In the genomic region with DNA sequence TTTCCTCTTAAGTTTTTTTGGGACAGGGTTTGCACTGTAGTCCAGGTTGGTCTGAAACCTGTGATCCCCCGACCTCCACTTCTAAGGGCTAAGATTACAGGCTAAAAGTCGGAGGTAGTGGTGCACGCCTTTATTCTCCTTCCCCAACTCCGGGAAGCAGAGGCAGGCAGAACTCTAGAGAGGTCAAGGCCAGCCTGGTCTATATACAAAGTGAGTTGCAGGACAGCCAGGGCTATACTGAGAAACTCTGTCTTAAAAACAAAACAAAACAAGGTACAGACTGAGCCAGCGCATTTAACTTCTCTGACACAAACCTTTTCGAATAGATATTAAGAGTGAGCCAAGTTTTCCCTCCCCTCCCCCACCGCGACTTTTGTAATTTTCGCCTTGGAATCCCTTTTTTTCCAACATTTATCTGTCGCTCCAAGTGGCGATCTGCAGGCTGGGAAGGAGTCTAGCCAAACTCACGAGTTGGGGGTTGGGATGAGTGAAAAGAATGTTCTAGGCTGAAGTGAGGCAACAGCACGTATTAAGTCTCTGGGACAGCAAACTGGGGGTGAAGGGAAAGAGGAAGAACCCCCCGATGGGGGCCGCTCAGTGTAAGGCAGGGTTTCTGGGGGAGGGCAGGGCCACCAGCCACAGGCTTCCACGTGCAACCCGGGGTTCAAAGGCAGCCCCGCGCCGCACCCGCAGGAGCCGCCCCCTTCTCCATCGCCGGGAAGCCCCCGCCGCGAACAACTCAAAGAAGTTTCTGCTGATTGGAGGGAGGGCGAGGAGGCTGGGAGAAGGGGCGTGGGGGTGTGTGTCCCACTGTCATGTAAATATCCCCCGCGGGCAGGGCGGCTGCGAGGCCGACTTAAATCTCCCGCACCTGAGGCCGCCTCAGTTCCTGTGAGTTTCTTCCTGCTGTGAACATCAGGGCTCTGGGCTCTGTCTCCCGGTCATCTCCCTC, we compare ENCODE assay signal across 8 mouse cellular contexts. TPM values are rescaled to one million over a fixed set of nuclear protein-coding genes. Genes with fewer than 3 reads are reported as not detected.
DNase-seq lines count a peak whose midpoint lies in the region; ATAC-seq and TF ChIP-seq lines count a peak whose summit lies in the region.

No protein-coding gene starts in this region.

- no peak for TF ChIP-seq CTCF in embryonic fibroblast, embryonic 13.5 days (IDR thresholded peaks at IDR 0.05; ENCODE audit: borderline replicate concordance, insufficient read depth, low read length)

- peak; percentile 56; the same call in 1 of the 2 replicates for TF ChIP-seq POLR2A in embryonic fibroblast, embryonic 13.5 days (IDR thresholded peaks at IDR 0.05; ENCODE audit: low read depth, low read length)

- peak; percentile 50 to 54 for DNase-seq in CD8-positive naive resting alpha-beta T cell, adult 2 months (ENCODE audit: low read depth in 2 of 2, low spot score in 2 of 2)
- DNase-seq in ZHBTc4 (ENCODE audit: low read depth, low spot score) (peak; percentile 99), liver (peak; percentile 80)
- peak; percentile 61 to 76 for DNase-seq in thymus, adult 18-20 months
- no peak for DNase-seq in frontal cortex, postnatal 14 days (ENCODE audit: low spot score in 2 of 2)

- H3K9me3 ChIP-seq in hindbrain, embryonic 12.5 days (replicated peaks), result no peaks in the 10 kb centered on the region
- H3K9me3 ChIP-seq in midbrain, embryonic 15.5 days, result no peaks in the 10 kb centered on the region

- H3K4me2 ChIP-seq in hindbrain, embryonic 12.5 days (replicated peaks), result peak overlapping the region; percentile 78
- peak overlapping the region; percentile 97 for H3K4me2 ChIP-seq in midbrain, embryonic 15.5 days

- ATAC-seq in hindbrain, embryonic 12.5 days (ENCODE audit: low FRiP score), result no peak
- no peak for ATAC-seq in midbrain, embryonic 15.5 days (replicated peaks)

- WGBS in hindbrain, embryonic 12.5 days, result 9% methylated on average over 33 of the region's 37 CpGs
- WGBS in midbrain, embryonic 15.5 days, result 9% methylated on average over 34 of the region's 37 CpGs

- peak overlapping the region; percentile 82 for H3K27ac ChIP-seq in embryonic fibroblast, embryonic 13.5 days (ENCODE audit: insufficient read depth, low read length)
- H3K27ac ChIP-seq in hindbrain, embryonic 12.5 days, result peak overlapping the region; percentile 82
- peak overlapping the region; percentile 57 for H3K27ac ChIP-seq in midbrain, embryonic 15.5 days

- H3K4me1 ChIP-seq in embryonic fibroblast, embryonic 13.5 days (ENCODE audit: control insufficient read depth, insufficient read depth, low read length), result peaks cover 2% of the 10 kb centered on the region; the same call in 1 of the 2 replicates
- peaks cover 35% of the 10 kb centered on the region for H3K4me1 ChIP-seq in hindbrain, embryonic 12.5 days
- H3K4me1 ChIP-seq in midbrain, embryonic 15.5 days, result peaks cover 27% of the 10 kb centered on the region

- H3K36me3 ChIP-seq in hindbrain, embryonic 12.5 days, result no peaks in the 10 kb centered on the region
- no peaks in the 10 kb centered on the region for H3K36me3 ChIP-seq in midbrain, embryonic 15.5 days (replicated peaks)

- H3K4me3 ChIP-seq in embryonic fibroblast, embryonic 13.5 days (ENCODE audit: insufficient read depth, low read length), result peak overlapping the region; percentile 85
- peak overlapping the region; percentile 52 for H3K4me3 ChIP-seq in hindbrain, embryonic 12.5 days
- H3K4me3 ChIP-seq in midbrain, embryonic 15.5 days, result peak overlapping the region; percentile 48

- H3K9ac ChIP-seq in hindbrain, embryonic 12.5 days, result peak overlapping the region; percentile 66
- H3K9ac ChIP-seq in midbrain, embryonic 15.5 days, result peak overlapping the region; percentile 44

- no peaks in the 10 kb centered on the region for H3K27me3 ChIP-seq in hindbrain, embryonic 12.5 days
- H3K27me3 ChIP-seq in midbrain, embryonic 15.5 days (replicated peaks), result no peaks in the 10 kb centered on the region

RNA-seq across cellular contexts. Expression of a gene that starts 4.3 kb away (rescaled TPM):
- polyA plus RNA-seq in embryonic fibroblast, embryonic 13.5 days (2011; ENCODE audit: insufficient read length, low read depth, missing spikeins), result 457 and 582 TPM in 2 replicates
- 558 and 568 TPM in 2 replicates for polyA plus RNA-seq in hindbrain, embryonic 12.5 days (2016; fragmentation: Nextera tagmentation; extraction: Ambion mirVana)
- 338 and 355 TPM in 2 replicates for polyA plus RNA-seq in midbrain, embryonic 15.5 days (2015; fragmentation: Nextera tagmentation; extraction: Ambion mirVana)

RNA-seq across cellular contexts. Expression of a gene that starts 12.8 kb away (rescaled TPM):
- polyA plus RNA-seq in embryonic fibroblast, embryonic 13.5 days (2011; ENCODE audit: insufficient read length, low read depth, missing spikeins), result 9.2 and 10.8 TPM in 2 replicates
- polyA plus RNA-seq in hindbrain, embryonic 12.5 days (2016; fragmentation: Nextera tagmentation; extraction: Ambion mirVana), result 40.4 and 41.0 TPM in 2 replicates
- 86.7 and 88.7 TPM in 2 replicates for polyA plus RNA-seq in midbrain, embryonic 15.5 days (2015; fragmentation: Nextera tagmentation; extraction: Ambion mirVana)

RNA-seq across cellular contexts. Expression of a gene that starts 16.0 kb away (rescaled TPM):
- 6.5 and 8.2 TPM in 2 replicates for polyA plus RNA-seq in embryonic fibroblast, embryonic 13.5 days (2011; ENCODE audit: insufficient read length, low read depth, missing spikeins)
- polyA plus RNA-seq in hindbrain, embryonic 12.5 days (2016; fragmentation: Nextera tagmentation; extraction: Ambion mirVana), result 7.0 and 7.2 TPM in 2 replicates
- polyA plus RNA-seq in midbrain, embryonic 15.5 days (2015; fragmentation: Nextera tagmentation; extraction: Ambion mirVana), result 1.8 and 1.9 TPM in 2 replicates

RNA-seq across cellular contexts. Expression of a gene that starts 32.0 kb away (rescaled TPM):
- polyA plus RNA-seq in embryonic fibroblast, embryonic 13.5 days (2011; ENCODE audit: insufficient read length, low read depth, missing spikeins), result 26.8 and 30.5 TPM in 2 replicates
- 23.7 and 25.5 TPM in 2 replicates for polyA plus RNA-seq in hindbrain, embryonic 12.5 days (2016; fragmentation: Nextera tagmentation; extraction: Ambion mirVana)
- polyA plus RNA-seq in midbrain, embryonic 15.5 days (2015; fragmentation: Nextera tagmentation; extraction: Ambion mirVana), result 20.5 and 21.0 TPM in 2 replicates

Comparison
In these comparisons a context has a peak if more than half of its experiments do, and no peak if none do; other contexts are left out.
1. DNase-seq: peak in CD8-positive naive resting alpha-beta T cell, adult 2 months (2 of 2), ZHBTc4 (single experiment), liver (single experiment) and thymus, adult 18-20 months (2 of 2); none in frontal cortex, postnatal 14 days (0 of 2).
2. Peak in every context shown above with its lines, with median percentiles within 50 percentile points of each other: H3K27ac ChIP-seq and H3K4me3 ChIP-seq.